Mouse (Mus musculus) layer of hippocampus, adult 11-12 months (tissue): ENCODE results near the gene Agbl4.

Experiments used
- DNase-seq: peaks from one replicate; pipeline ENCODE4 v3.0.0; 2022; ENCODE audit warnings: low spot score

The Agbl4 gene

DNA sequence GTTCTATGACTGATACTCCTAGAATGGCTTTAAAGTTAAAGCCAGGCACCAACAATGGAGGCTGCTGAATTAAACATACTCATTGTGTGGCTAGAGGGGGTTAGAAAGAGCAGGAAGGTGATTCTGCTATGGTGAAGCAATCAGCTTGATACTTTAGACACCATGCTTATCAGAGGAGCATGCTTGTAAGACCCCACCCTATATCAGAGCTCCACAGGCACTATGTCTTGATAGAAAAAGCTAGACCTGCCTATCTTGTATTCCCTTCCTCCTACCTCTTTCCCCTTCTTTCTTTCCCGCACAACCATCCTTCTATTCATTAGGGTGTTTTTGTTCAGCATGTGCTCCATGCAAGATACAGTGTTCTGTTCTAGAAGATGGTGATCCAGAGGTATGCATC lies 1104.0 kb downstream of the Agbl4 start:
- DNase-seq, result no peak

DNA sequence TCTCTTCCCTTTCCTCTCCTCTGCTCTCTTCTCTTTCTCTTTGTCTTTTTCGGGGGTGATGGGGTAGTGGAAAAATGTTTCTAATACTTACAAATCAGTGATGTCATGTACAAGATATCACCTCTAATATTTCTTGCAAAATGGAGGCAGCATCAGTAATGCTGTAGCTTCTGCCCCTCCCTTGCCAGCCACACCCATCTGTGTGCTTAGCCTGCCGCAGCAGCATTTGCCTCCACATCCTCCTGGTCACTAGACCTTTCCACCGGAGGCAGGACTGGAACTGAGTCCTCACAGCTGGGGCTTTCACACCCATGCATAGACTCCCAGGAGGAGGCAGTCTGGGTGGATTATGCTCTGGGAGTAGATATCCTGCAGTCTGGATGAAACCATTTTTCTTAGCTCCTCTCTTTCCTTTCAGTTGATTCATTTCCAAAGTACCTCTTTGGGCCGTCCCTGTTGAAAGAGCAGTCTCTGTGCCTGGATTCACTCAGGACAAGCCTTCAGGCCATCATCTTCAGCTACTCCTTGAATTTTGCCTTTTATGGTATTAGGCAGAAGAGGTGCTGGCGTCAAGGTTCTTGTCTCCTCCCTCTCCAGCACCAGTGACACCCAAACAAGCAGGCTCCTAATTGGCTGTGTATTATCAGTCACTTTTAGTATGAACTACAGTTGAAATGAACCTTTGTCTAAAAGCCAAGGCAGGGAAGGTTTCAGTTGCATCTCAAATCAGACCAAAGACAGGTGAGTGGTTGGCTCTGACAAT lies 1105.7 kb downstream of the Agbl4 start:
- no peak for DNase-seq

DNA sequence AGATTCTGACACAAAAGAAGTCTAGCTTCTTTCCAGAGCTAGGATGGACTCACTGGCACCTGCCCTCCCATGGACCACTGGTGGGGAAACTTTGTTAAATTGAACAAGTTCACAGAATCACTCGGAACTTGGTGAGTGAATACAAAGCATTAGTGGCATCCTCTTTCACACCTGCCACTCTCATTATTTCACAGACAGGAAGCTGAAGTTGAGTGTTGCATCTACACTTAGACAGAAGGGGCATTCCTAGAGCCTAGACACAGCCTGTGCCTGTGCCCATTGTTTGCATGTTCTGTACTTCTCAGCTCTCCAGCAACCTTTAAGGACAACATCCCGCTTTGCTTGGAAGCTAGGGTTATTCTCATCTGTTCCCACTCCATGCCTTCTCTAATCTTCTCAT lies 1107.5 kb downstream of the Agbl4 start:
- no peak for DNase-seq

DNA sequence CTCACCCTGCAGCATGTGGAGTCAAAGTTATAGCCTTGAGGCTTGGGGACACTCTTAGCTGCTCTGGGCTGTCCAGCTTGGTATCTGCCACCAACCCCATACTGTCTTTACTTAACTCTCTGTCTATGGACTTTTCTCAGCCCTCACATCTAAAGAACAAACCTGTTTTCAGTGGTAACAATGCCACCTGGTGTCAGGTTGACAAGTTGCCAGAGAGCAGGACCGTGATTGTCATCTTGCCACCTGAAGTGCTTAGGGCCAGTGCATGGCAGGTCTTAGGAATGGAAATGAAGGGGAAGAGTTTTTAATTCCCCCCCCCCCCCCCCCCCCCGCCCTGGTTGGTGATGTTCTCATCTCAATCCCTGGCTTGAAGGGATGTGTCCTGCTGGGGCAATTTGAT lies 1112.7 kb downstream of the Agbl4 start:
- DNase-seq, result no peak

DNA sequence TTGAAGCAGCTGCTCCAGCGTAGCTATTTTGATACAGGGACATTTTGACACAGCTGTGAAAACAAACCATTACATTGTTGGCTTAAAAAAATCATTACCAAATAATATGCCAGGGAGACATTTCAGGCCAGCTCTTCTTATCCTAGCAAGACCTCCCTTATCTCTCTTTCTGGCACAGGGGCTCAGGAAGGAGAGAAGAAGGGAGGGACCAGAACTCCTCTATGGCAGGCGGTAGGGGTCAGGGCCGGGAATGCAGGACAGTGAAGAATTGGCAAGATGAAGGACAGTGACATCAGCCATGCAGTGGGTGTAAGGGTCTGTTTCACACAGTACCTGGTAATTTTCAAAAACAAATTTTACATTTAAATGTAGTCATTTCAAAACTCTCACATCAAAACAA lies 1116.5 kb downstream of the Agbl4 start:
- no peak for DNase-seq

DNA sequence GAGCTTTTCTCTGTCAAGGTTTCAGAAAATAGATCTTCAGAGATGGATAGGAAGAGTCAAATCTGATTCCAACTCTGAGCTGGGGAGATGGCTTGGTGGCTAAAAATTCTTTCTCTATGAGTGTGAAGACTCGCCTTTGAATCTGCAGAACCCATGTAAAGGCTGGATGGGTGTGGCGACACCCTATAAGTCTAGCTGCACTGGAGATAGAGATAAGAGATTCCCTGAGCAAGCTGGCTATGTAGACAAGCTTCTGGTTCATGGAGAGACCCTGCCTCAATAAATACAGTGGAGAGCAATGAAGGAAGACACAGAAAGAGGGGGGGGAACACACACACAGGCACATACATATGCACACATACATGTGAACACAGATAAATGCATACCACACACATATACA lies 1118.7 kb downstream of the Agbl4 start:
- DNase-seq, result no peak

DNA sequence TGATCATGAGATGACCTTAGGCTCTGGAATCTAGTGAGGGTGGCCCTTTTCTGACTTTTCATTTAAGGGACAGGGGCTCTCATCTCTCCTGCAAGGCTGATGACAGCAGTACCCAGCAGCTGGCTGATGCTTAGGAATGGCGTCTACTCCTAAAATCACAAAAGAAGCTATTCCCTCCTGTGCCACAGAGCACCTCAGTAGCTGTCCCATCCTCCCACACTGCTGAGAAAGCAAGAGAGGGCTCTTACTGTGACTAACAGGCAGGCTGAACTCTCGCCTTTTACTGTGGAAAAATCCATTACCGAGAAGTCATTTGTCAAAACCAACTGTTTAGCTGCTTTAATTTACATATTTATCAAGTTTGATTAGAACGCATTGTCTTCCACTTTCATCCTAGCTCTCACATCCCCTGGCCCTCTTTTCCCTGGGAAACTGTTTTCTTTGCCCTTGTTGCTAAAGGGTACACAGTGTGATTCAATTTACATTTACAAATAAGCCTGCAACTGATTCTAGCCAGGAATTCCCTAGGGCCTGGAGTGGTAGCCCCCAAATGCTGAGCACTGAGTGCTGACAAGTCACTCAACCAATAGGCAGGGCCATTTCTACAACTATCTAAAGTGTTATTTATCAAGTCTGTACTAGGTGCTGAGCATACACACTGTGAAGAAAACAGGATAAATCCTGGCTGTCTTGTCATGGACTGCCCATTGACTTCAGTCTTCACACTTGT lies 1119.8 kb downstream of the Agbl4 start:
- no peak for DNase-seq

DNA sequence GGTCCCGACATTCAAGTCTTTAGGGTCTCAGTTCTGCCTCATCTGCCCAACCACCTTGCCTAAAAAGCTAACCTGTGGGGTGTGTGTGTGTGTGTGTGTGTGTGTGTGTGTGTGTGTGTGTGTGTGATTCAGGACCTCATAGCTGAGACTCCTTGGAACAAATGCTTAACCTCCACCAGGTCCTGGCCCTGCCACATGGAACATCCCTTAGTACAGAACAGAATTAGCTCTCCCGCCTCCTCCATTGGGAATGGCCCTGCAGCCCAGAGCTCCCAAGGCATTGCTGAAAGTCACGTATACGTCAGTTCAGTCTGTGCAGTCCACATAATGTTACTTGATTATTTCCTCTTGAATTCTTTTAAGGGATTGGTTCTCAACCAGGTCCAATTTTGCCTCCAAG lies 1120.7 kb downstream of the Agbl4 start:
- no peak for DNase-seq

DNA sequence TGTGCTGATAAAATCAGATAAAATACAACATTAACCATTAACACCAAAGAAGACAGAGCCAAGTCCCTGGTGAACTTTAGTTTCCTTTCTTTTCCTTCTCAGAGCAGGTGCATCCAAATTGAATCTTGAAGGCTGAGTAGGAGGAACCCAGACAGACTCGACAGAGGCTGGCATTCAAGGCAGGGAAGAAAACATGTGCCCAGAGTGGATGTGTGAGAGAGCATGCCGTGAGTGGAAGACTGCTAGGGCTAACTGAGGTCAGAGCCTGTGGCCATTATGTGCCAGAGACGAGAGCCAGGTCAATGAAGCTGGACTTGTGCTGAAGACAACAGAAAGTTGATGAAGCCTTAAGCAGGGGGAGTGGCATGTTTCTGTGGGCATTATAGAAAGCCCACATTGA lies 1121.8 kb downstream of the Agbl4 start:
- no peak for DNase-seq

DNA sequence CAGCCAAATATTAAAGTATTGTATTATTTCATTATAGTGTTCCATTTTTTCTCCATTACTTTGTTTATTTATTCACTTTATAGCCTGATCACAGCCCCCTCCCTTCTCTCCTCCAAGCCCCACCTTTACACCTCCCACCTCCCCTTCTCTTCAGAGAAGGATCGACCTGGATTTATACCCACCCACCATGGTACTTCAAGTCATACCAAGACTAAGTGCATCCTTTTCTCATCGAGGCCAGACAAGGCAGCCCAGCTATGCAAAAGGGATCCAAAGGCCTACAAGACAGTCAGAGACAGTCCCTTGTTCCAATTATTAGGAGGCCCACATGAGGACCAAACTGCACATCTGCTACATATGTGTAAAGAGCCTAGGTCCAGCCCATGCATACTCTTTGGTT lies 1122.5 kb downstream of the Agbl4 start:
- no peak for DNase-seq

DNA sequence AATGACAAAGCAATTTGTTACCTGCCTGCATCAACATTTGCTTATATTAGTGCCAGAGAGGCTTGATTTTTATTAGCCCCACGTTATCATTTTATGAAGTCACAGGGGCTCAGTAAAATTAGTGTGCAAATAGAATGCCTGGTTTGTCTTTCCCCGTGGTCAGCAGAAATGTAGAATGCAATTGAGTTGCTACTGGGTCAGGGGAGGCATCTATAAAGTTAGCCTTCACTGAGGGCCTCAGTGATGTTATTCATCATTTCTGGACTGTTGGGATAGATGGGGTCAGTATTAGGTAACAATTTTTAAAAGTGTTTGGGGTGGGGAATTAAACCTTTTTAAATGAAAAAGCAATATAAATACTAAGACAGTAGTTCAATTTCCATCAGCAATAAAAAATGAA lies 1125.5 kb downstream of the Agbl4 start:
- no peak for DNase-seq

DNA sequence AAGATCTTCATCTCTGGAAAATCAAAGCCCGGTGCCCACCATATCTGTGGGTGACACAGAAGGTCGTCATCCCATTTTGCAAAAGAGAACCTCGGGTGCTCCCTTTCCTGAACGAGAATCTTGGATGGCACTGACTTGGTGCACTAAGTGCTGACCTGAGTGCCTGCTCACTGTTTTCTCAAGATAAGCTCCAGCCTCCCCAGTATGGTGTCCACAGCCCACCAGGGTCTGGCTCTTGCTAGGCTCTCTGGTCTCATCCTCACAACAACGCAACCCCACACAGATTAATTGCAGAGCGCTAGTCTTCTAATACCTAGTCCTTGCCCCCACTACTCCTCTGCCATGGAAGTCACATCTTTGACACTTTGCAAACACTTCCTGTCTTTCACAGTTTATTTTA lies 1131.5 kb downstream of the Agbl4 start:
- DNase-seq, result no peak

DNA sequence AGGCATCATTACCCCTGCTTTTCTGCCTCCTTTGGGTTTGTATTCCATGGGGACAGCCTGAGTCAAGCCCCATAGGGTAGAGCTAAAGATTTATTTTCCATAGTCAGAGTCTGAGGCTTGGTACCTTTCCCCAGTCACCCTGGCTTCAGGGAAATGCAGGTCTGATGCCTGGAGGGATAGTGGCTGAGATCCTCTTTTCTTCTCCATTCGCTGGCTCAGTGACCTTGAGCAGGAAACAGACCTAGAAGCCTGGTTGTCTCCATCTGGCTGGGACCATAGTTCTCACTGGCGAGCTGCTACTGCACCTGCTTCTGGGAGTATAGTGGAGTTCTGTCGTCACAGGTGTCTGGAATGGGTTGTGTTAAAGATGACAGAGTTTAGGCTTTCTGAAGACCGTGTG lies 1132.5 kb downstream of the Agbl4 start:
- DNase-seq, result no peak

DNA sequence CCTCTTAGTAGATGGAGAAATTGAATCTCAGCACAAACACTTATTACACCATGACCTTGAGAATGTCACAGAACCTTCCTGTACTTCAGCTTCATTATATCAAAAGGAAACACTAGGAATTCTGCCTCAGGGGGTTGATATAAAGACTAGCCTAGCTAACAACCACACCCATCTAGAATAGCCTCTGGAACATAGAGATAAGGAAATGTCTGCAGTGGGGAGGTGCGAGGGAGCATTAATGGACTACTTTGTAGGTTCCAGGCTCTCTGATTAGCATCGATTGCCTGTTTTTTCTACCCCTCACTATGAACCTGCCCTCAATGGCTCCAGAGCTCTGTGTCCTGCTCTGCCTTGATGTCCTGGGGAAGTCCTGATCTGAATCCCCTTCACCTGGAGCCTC lies 1133.1 kb downstream of the Agbl4 start:
- DNase-seq, result no peak

DNA sequence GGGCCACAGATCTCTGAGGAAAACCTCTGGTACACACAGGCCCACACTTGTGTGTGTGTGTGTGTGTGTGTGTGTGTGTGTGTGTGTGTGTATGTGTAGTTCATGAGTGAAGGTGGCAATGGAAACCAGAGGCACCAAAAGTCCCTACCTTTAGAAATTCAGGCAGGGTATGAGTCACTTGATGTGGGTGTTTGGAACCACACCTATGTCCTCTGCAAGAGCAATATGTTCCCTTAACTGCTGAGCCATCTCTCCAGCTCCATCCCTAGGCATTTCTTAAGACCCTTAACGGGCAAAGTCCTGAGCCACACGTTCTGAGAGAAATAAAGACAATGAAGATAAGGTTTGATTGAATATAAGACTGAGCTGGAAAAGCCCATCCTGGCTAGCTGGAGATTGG lies 1147.2 kb downstream of the Agbl4 start:
- DNase-seq, result no peak

DNA sequence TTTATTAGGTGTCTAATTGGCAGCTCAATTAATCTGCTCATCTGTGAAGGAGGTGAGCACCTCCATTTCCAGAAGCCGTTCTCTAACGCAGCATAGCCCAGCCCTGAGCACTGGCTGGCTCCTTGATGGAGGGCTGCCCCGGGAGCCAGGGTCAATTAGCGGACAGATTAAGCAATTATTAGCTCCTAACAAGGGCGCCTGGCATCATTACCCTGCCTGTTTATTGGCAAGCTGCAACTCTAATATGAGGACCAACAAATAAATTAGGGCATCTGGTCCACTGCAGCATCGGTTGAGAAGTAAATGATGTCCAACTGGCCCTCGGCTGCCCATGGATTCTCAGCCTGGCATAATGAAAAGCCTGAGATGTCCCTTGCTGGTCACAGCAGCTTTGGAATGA lies 1148.5 kb downstream of the Agbl4 start:
- DNase-seq, result no peak

DNA sequence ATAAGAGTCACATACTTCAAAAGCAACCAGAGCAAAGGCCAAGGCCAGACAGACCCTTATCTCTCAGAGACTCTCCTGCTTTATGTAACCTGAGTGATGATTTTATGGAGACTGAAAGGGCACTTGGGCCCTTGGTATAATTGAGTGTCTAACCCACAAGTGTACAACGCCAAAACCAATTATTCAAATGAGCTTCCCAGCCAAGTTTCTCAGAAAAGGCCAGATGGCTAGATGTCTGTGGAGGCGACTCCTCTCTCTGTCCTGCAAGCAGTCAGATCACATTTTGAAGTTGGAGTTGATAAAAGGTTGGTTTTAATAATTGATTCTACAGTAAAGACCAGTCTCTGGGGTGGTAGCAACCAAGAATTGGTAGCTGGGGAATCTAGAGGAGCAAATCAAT lies 1158.0 kb downstream of the Agbl4 start:
- DNase-seq, result no peak

DNA sequence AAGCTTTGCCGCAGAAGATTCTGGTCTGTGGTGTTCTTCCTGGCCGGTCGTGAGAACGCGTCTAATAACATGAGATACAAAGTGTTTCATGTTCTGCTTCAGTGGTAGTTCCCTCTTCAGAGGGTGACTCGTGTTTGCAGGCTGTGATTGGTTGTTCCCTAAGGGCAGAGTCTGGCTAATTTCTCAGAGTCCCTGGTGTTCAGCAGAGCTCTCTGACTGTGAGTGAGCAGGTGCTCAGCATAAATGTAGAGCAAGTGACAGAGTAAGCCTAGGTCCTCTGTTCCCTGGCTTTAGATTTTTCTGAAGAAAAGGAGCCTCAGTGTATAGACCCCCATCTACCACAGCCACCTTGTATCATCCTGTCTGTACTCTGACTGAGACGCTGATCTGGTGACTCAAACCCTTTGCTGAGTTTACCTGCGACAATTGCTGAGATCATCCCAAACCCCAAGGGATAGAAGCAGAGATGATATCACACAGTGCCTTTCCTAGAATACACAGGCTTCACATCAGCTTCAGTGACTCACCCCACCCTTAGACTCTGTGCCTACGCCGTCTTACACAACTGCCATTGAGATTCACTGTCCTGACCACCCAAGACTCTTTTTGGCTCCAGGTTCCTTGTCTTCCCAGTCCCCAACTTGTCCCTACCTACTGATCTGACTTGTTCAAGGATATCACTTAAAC lies 1179.8 kb downstream of the Agbl4 start:
- no peak for DNase-seq

DNA sequence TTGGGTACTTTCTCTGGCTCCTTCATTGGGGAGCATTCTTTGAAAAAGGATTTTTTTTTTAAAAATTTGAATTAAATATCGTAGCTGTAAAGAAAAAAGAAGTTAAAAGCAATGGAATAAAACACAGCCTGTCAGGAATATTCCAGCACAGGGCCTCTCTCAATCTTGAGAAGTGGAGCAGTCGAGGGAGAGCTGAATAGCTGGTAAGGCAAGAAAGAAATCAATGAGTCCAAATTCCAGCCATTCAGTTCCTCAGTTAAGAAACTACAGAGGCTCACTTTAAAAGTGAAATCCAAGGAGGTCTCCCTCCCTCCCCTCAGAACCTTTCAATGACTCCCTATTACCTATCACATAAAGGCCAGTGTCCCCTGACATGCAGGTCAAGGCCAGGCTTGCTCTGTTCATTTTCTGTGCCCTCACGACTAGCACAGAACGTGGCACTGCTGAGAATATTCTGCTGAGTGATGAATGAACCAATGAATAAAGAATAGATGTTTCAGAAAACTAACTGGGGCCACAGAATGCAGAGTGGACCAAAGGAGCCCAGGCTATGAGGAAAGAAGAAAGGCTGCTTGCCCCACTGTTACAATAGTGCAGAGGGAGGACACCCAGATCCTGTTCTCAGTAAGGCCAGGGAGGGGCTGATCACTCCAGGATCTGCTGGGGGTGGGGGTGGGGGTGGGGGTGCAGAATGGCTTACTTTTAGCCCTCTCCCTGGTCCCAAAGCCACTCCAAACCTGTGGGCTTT lies 1181.8 kb downstream of the Agbl4 start:
- no peak for DNase-seq

DNA sequence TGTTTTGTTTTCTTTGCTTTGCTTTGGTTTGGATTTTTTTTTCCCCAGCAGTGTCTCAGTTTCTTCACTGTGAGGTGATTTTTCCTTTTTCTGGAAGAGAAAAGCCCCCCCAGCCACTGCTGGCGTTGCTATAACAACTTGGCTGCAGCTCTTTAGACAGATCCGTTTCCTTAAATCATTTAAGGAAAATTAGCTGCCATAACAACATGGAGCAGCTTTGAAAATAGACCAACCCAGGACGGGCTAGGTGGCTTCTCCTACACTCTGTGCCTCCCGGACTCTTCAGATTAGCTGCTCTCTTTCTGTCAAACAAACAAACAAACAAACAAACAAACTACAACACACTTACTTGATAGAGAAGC lies 1182.4 kb downstream of the Agbl4 start:
- DNase-seq, result no peak

DNA sequence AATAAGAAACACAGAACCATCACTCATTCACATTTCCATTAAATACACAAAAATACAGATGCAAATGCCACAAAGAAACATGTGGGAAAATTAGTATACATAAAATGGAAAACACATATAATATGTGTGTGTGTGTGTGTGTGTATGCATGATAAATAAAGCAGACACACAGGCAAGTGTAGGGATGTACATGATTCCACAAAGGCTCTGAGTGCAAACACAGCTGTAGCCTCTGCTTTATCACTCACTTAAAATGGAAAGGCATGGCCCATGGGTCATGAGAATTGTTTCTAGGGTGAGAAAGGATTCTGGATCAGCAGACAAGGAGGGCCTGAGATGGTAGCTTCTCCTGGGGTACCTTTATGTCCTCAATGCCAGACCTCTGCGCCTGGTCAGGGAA lies 1182.8 kb downstream of the Agbl4 start:
- no peak for DNase-seq

DNA sequence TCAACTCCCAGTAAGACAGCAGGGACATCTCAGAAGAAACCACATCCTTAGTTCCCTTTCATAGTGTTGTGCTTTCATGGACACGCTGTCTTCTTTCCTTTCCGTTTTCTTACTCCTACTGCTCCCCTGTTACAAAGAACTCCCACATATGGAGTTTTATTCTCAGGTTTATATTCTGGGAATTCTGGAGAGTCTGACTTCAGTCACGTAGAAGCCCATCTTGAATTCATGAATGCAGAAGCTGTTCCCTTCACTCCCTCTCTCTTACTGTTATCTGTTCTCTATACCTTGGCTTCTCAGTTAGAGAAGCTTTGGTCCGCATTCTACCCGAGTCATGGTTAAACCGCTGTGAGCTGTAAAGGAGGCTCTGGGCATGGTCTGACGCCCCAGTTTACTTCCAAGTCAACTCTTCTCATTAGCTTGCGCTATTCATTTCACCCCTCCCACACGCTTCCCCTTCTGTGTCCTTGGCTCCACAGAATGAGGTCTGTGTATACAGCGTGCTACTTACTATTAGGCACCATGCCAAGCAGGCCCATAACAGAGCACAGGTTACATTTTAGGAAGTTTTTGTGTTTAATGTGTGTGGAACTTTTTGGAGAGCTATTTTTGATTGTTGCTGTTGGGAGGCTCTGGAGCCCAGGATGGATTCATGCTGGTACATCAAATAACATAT lies 1186.2 kb downstream of the Agbl4 start:
- DNase-seq, result no peak
